Mouse (Mus musculus): Measurements from ENCODE around the gene Adamts18.

GRCm38 (mm10) chr8:113882558-113882957, 34.0 kb upstream of the Adamts18 start:
- TF ChIP-seq CTCF (IDR thresholded peaks at IDR 0.05; ENCODE audit: control insufficient read depth, insufficient read depth, insufficient read length) = no peak
- no peak for TF ChIP-seq MAX (IDR thresholded peaks at IDR 0.05)
- no peak for TF ChIP-seq USF1 (IDR thresholded peaks at IDR 0.05; ENCODE audit: low read depth)
- TF ChIP-seq MYOG (IDR thresholded peaks at IDR 0.05; ENCODE audit: control insufficient read depth, extremely low read depth, insufficient read length) = no peak
- no peak for TF ChIP-seq CEBPB (IDR thresholded peaks at IDR 0.05; ENCODE audit: low read depth)
